Mouse (Mus musculus) kidney, embryonic 14.5 days (tissue): ENCODE results near the gene Esr1. TPM values are rescaled to one million over a fixed set of nuclear protein-coding genes. Genes with fewer than 3 reads are reported as not detected.

ENCODE experiments used
- ATAC-seq: fragments of 200-750 bp; cut with Nextera tagmentation; 2 replicates; pipeline ENCODE4 v1.8.0; 2017; ENCODE audit warnings: moderate number of reproducible peaks, mild to moderate bottlenecking, moderate TSS enrichment, moderate library complexity; ENCODE audit not compliant: low FRiP score, low TSS enrichment
- H3K27ac ChIP-seq: fragments of 300-500 bp; sonication (generic); 2 replicates; pipeline ENCODE4 v1.5.1; 2014; ENCODE audit warnings: low read depth, mild to moderate bottlenecking, low read length, moderate library complexity, mixed read lengths
- H3K27me3 ChIP-seq: fragments of 300-500 bp; sonication (generic); 2 replicates; pipeline ENCODE4 v1.6.1; 2014; ENCODE audit warnings: mild to moderate bottlenecking, low read length; ENCODE audit not compliant: control insufficient read depth, insufficient read depth
- H3K36me3 ChIP-seq: fragments of 300-500 bp; sonication (generic); 2 replicates; pipeline ENCODE4 v1.6.1; 2014; ENCODE audit warnings: low read length, mixed read lengths; ENCODE audit not compliant: control insufficient read depth, insufficient read depth
- H3K4me1 ChIP-seq: fragments of 300-500 bp; sonication (generic); 2 replicates; pipeline ENCODE4 v1.6.1; 2014; ENCODE audit warnings: low read length, mixed read lengths; ENCODE audit not compliant: control insufficient read depth, insufficient read depth
- H3K4me2 ChIP-seq: fragments of 300-500 bp; sonication (generic); replicated peaks from 2 replicates; pipeline ENCODE4 v1.6.1; 2014; ENCODE audit warnings: low read depth, mild to moderate bottlenecking, low read length
- H3K4me3 ChIP-seq: fragments of 300-500 bp; sonication (generic); 2 replicates; pipeline ENCODE4 v1.5.1; 2014; ENCODE audit warnings: mild to moderate bottlenecking, low read length
- H3K9ac ChIP-seq: fragments of 300-500 bp; sonication (generic); 2 replicates; pipeline ENCODE4 v1.6.1; 2014; ENCODE audit warnings: low read depth, mild to moderate bottlenecking, low read length, moderate library complexity
- H3K9me3 ChIP-seq: fragments of 300-500 bp; sonication (generic); 2 replicates; pipeline ENCODE4 v1.6.1; 2016; ENCODE audit warnings: low read length; ENCODE audit not compliant: control insufficient read depth
- WGBS: fragments of 180-500 bp; shearing (Covaris S2); extraction: QIAGEN DNeasy Blood & Tissue Kit; methylation state at CpG from one replicate; pipeline ENCODE4 v1.1.7; 2014; 5-methylcytosine and 5-hydroxymethylcytosine counted together
- polyA plus RNA-seq: library from polyadenylated mRNA; unstranded; fragments of >200 nt; fragmentation: Nextera tagmentation; extraction: Ambion mirVana; gene quantifications from 2 replicates; pipeline ENCODE4 v1.2.1, GENCODE M21; 2014

The Esr1 gene
- polyA plus RNA-seq, 1 experiment from 2014 or later: 2.1 TPM

DNA sequence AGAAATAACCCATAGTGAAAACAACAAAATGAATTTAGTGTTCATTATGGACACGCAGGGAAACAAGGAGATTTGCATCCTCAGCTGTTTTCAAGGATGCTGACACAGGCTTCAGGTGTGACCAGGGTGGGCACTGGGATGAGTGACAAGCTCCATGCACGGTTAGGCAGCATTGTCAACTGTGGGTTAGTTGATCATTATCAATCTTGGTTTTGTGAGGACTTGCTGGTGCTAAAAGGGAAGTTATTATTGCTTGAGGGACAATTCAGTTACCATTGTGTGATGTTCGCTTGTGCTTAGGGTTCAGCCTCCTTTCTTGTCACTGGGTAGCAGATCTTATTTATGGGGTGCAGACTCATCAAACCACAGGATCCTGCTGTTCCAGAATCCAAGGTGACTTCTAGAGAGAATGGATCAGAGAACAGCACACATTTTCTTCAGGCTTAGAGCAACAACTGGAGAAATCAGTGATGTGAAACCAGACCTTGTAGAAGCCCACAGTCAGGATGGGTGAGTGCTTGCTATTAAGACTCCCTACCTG lies 186.9 kb downstream of the Esr1 start:
- H3K4me2 ChIP-seq: no peak overlapping the region
- no peak overlapping the region for H3K4me3 ChIP-seq
- 67% methylated on average over 3 of the region's 3 CpGs for WGBS
- H3K4me1 ChIP-seq: no peaks in the 10 kb centered on the region
- no peak overlapping the region for H3K27ac ChIP-seq
- H3K9ac ChIP-seq: no peak overlapping the region
- no peaks in the 10 kb centered on the region for H3K27me3 ChIP-seq
- no peaks in the 10 kb centered on the region for H3K9me3 ChIP-seq
- H3K36me3 ChIP-seq: no peaks in the 10 kb centered on the region
- ATAC-seq: no peak

DNA sequence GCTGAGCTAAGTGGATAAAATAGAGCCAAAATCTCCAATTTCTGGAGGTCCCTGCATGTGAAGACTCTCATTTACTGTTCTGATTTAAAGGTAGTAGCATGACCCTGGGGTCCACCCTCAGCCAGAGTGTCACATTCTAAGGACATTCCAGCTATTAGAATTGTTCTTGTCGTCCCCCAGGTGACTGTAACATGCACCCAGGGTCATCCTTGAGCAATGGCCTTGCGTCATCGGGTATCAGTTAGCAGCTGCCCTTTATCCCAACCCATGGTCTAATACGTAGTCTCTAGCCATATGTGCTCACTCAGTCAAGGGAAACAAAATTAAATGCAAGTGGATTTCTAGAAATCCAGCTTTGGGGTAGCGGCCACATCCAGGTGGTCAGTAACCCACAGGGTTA lies 213.0 kb downstream of the Esr1 start:
- 65% methylated on average over 5 of the region's 5 CpGs for WGBS
- Histone ChIP-seq H3K27me3 (no peaks in the 10 kb centered on the region), H3K4me3 (no peak overlapping the region)

DNA sequence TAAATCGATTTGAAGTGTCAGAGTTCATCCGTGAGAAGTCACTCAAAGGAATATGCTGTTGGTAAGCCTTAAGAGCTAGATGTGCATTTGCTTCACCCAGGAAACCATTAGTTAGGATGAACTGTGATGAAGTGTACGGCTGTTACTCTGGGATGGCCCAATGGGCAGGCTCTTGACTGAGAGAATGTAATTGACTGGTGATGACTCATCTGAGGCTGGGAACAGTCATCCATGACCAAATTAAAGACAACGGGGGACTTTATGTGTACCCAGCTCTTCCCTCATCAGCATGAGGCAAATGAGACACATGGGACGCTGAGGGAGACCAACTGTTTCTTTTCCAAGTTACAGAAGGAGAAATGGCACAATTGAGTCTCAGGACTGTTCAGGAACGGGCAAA lies 219.2 kb downstream of the Esr1 start:
- WGBS: 72% methylated on average over 6 of the region's 6 CpGs
- Histone ChIP-seq H3K4me2 (no peak overlapping the region), H3K27me3 (no peaks in the 10 kb centered on the region), H3K9ac (no peak overlapping the region), H3K4me3 (no peak overlapping the region), H3K4me1 (no peaks in the 10 kb centered on the region), H3K9me3 (no peaks in the 10 kb centered on the region), H3K36me3 (no peaks in the 10 kb centered on the region), H3K27ac (no peak overlapping the region)
- ATAC-seq: no peak

More for the DNA sequence above, 213.0 kb downstream of the Esr1 start:
- no peak for ATAC-seq
- Histone ChIP-seq H3K27ac (no peak overlapping the region), H3K9ac (no peak overlapping the region), H3K4me2 (no peak overlapping the region), H3K36me3 (no peaks in the 10 kb centered on the region), H3K9me3 (no peaks in the 10 kb centered on the region), H3K4me1 (no peaks in the 10 kb centered on the region)

DNA sequence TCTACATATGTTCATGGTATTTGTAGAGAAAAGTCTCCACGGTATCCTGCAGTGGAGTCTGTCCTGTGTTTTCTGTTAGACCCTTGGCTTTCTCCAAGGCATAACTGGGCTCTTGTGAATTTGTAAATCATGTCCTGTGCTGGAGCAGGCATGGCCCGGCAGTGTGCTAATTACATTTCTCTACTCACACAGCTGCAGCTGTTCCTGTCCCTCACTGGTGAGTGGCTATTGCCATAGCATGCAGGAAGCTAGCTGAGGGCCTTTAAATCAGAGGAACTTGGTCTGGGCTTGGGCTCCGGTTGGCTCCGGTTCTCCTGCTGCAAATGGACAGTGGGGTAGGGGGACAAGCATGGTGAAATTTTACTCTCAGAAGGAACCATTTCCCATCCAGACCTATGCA lies 226.7 kb downstream of the Esr1 start:
- no peak for ATAC-seq
- WGBS: 86% methylated on average over 4 of the region's 4 CpGs

DNA sequence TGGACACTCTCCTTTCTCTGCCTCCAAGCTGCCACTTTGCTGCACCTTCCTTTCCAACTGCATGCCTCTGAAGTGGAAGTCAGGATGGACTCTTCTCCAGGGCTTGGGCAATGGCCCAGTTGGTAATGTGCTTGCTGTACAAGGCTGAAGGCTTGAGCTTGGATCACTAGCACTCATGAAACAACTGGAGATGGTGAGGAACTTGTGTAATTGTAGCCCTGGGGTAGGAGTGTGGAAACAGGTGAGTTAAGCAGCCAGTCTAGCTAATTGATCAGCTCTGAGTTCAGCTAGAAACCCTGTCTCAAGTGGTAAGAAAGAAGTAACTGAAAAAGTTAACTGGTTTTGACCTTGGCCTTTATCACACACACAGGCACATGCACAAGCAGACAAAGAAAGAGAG lies 229.6 kb downstream of the Esr1 start:
- H3K9me3 ChIP-seq: no peaks in the 10 kb centered on the region
- H3K4me2 ChIP-seq: no peak overlapping the region
- no peak overlapping the region for H3K4me3 ChIP-seq
- ATAC-seq: no peak
- no peak overlapping the region for H3K27ac ChIP-seq
- no peaks in the 10 kb centered on the region for H3K27me3 ChIP-seq
- H3K36me3 ChIP-seq: no peaks in the 10 kb centered on the region
- no peaks in the 10 kb centered on the region for H3K4me1 ChIP-seq
- H3K9ac ChIP-seq: no peak overlapping the region

More for the DNA sequence above, 226.7 kb downstream of the Esr1 start:
- Histone ChIP-seq H3K4me3 (no peak overlapping the region), H3K4me2 (no peak overlapping the region), H3K9ac (no peak overlapping the region), H3K36me3 (no peaks in the 10 kb centered on the region), H3K27me3 (no peaks in the 10 kb centered on the region), H3K4me1 (no peaks in the 10 kb centered on the region), H3K9me3 (no peaks in the 10 kb centered on the region), H3K27ac (no peak overlapping the region)

DNA sequence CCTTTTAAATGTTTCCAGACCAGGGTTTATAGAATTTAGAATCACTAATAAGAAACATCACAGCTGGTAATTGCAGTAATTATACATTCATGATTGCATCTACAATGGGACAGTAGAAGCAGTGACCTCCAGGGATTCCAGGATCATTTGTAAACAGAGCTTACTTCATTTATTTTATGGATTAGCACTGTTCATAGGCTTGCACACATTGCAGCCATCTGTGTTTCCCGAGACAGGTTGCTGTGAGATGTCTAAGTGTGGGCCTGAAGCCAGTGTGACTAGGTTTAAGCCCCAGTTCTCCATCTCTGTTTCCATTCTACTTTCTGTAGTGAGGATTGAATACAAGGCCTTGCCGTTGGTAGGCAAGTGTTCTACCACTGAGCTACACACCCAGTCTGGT lies 236.1 kb downstream of the Esr1 start:
- no peaks in the 10 kb centered on the region for H3K27me3 ChIP-seq
- no peaks in the 10 kb centered on the region for H3K4me1 ChIP-seq
- WGBS: 88% methylated on average over 2 of the region's 2 CpGs

DNA sequence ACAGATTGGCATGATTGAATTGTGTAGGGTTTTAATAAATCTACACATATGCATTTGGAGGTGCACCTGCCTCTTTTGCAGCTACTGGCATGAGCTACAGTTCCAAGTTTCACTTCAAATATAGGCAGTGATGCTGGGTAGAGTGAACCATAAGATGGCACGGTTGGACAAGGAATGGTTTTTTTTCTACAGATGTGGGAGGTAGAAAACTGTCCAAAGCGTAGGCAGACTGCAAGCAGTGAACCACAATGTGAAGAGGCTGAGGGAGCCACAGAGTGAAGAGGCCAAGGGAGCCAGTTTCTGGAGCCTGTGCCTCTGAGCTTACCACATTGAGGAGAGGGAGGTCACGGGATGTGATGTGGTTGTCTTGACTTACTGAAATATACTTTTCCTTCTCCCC lies 238.5 kb downstream of the Esr1 start:
- Histone ChIP-seq H3K4me3 (no peak overlapping the region), H3K4me1 (no peaks in the 10 kb centered on the region), H3K36me3 (no peaks in the 10 kb centered on the region), H3K9ac (no peak overlapping the region), H3K27ac (no peak overlapping the region), H3K9me3 (no peaks in the 10 kb centered on the region), H3K27me3 (no peaks in the 10 kb centered on the region), H3K4me2 (no peak overlapping the region)
- no peak for ATAC-seq
- WGBS: 93% methylated on average over 3 of the region's 3 CpGs

More for the DNA sequence above, 236.1 kb downstream of the Esr1 start:
- no peak overlapping the region for H3K9ac ChIP-seq
- H3K4me2 ChIP-seq: no peak overlapping the region
- H3K9me3 ChIP-seq: no peaks in the 10 kb centered on the region
- H3K4me3 ChIP-seq: no peak overlapping the region
- H3K27ac ChIP-seq: no peak overlapping the region
- no peaks in the 10 kb centered on the region for H3K36me3 ChIP-seq
- no peak for ATAC-seq

DNA sequence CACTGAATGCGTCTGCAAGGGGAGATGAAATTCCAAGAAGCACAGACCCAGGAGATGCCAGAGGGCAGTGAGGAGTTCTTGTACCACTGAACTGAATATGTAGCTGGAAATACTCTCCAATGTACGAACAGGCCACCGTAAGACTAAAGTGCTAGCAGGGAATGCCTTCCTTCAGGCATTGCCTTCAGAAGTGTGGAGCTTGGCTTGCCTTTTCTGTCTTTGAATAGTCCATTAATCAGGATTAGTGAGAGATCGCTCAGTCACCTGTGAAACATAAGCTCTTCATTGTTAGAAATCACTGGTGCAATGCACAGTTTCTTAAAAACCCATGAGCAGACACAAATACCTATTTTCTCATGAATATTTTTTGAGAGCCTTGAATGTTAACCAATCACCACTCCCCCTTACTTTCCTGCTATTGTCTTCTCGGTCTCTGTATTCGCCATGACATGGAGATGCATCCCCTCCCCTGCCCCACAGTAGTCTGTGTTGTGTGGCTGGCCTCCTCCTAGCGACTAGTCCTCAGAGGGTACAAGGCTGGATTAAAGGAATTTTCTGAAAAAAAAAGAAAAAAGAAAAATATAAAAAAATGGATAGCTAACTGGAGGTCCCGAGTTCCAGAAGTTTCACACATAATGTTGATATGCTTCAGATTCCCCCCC lies 263.8 kb downstream of the Esr1 start:
- ATAC-seq: no peak
- 60% methylated on average over 8 of the region's 8 CpGs for WGBS
- no peaks in the 10 kb centered on the region for H3K36me3 ChIP-seq

DNA sequence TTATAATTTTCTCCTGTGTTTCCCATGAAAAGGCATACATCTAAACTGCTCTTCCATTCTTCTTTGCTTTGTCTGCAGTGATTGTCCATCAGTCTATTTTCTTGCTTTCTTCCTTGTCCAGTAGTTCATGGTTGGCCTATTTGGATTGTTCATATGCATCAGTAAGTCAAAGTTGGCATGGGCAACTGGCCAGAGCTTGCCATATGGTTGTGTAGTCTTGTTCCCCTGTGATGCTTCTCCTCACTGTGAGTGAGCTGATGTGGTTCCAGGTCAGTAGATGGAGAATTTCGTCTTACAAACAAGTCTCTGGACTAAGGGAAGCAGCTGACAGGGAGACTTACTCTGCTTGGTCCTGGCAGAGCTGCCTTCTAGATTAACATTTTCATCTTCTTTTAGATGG lies 270.0 kb downstream of the Esr1 start:
- H3K4me1 ChIP-seq: no peaks in the 10 kb centered on the region
- 63% methylated on average over 1 of the region's 1 CpGs for WGBS
- no peak for ATAC-seq

More for the DNA sequence above, 263.8 kb downstream of the Esr1 start:
- Histone ChIP-seq H3K9me3 (no peaks in the 10 kb centered on the region), H3K4me1 (no peaks in the 10 kb centered on the region), H3K4me2 (no peak overlapping the region), H3K27me3 (no peaks in the 10 kb centered on the region), H3K9ac (no peak overlapping the region), H3K27ac (no peak overlapping the region), H3K4me3 (no peak overlapping the region)

More for the DNA sequence above, 270.0 kb downstream of the Esr1 start:
- no peak overlapping the region for H3K9ac ChIP-seq
- H3K4me3 ChIP-seq: no peak overlapping the region
- no peaks in the 10 kb centered on the region for H3K36me3 ChIP-seq
- H3K4me2 ChIP-seq: no peak overlapping the region
- H3K27ac ChIP-seq: no peak overlapping the region
- H3K9me3 ChIP-seq: no peaks in the 10 kb centered on the region
- no peaks in the 10 kb centered on the region for H3K27me3 ChIP-seq
